Mouse (Mus musculus) liver, embryonic 11.5 days (tissue): ENCODE results near the gene G430095P16Rik. TPM values are rescaled to one million over a fixed set of nuclear protein-coding genes. Genes with fewer than 3 reads are reported as not detected.

Source experiments
- ATAC-seq: fragments of 200-750 bp; cut with Nextera tagmentation; replicated peaks from 2 replicates; pipeline ENCODE4 v1.8.0; 2017; ENCODE audit warnings: moderate number of reproducible peaks, mild to moderate bottlenecking, moderate TSS enrichment, moderate library complexity; ENCODE audit not compliant: low FRiP score
- DNase-seq: peaks from one replicate; pipeline ENCODE4 v3.0.0-alpha.2; 2017; ENCODE audit warnings: low spot score
- H3K27ac ChIP-seq: fragments of 300-500 bp; sonication (generic); 2 replicates; pipeline ENCODE4 v1.5.1; 2014; ENCODE audit warnings: mild to moderate bottlenecking, low read depth, low read length, control low read depth
- H3K27me3 ChIP-seq: fragments of 300-500 bp; sonication (generic); replicated peaks from 2 replicates; pipeline ENCODE4 v1.6.1; 2014; ENCODE audit warnings: low read length, mixed read lengths; ENCODE audit not compliant: control insufficient read depth, insufficient read depth
- H3K36me3 ChIP-seq: fragments of 300-500 bp; sonication (generic); 2 replicates; pipeline ENCODE4 v1.6.1; 2014; ENCODE audit warnings: mild to moderate bottlenecking, low read length, moderate library complexity, mixed read lengths; ENCODE audit not compliant: control insufficient read depth, insufficient read depth
- H3K4me1 ChIP-seq: fragments of 300-500 bp; sonication (generic); replicated peaks from 2 replicates; pipeline ENCODE4 v1.6.1; 2014; ENCODE audit warnings: low read length, mixed read lengths; ENCODE audit not compliant: control insufficient read depth, insufficient read depth
- H3K4me2 ChIP-seq: fragments of 300-500 bp; sonication (generic); 2 replicates; pipeline ENCODE4 v1.6.1; 2014; ENCODE audit warnings: mild to moderate bottlenecking, control low read depth, moderate library complexity
- H3K4me3 ChIP-seq: fragments of 300-500 bp; sonication (generic); 2 replicates; pipeline ENCODE4 v1.5.1; 2014; ENCODE audit warnings: low read depth, low read length, control low read depth
- H3K9ac ChIP-seq: fragments of 300-500 bp; sonication (generic); 2 replicates; pipeline ENCODE4 v1.6.1; 2014; ENCODE audit warnings: low read depth, low read length, control low read depth
- H3K9me3 ChIP-seq: fragments of 300-500 bp; sonication (generic); 2 replicates; pipeline ENCODE4 v1.6.1; 2016; ENCODE audit warnings: low read length, inconsistent platforms, mixed read lengths; ENCODE audit not compliant: control insufficient read depth
- WGBS: fragments of 180-500 bp; shearing (Covaris S2); extraction: QIAGEN DNeasy Blood & Tissue Kit; methylation state at CpG from one replicate; pipeline ENCODE4 v1.1.7; 2014; 5-methylcytosine and 5-hydroxymethylcytosine counted together
- polyA plus RNA-seq: library from polyadenylated mRNA; unstranded; fragments of >200 nt; fragmentation: Nextera tagmentation; extraction: Ambion mirVana; gene quantifications from 2 replicates; pipeline ENCODE4 v1.2.1, GENCODE M21; 2014

Gene G430095P16Rik
- 11.8 and 12.3 TPM in 2 replicates for polyA plus RNA-seq

DNA sequence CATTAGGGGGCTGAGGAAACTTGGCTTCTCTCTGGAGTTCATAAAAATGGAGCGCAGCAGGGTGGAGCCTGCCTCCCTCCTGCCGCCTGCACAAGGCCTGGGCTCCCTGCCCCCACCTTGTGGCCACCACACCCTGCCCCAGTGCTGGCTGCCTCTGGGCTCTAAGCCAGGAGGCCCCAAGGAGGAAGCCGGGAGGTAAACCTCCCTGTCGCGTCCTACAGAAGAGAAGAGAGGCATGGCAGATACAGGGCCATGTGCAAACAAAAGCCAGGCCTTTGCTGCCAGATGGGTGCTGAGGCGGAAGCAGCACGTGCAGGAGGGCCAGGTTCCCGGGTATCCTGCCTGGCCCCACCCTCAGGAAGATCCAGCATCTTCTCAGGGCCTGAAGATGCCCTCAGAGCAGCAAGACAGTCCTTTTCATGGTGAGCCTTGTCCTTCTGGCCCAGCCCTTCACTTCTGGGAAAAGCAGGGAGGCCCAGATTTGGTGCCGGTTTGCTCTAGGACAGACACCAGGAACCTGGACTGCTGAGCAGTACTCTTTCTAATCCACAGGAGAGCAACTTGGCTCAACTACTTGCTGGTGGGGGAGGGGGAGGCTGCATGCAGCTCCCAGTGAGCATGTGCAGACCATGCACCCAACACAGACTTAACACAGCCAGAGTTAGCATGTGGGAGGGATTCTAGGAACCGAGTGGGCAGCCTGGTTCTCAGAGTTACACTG is at the start of gene G430095P16Rik:
TSS of gene G430095P16Rik (plus strand) at position 158 of the 721 bp plus-strand sequence.
- Histone ChIP-seq H3K27me3 (peaks cover 12% of the 10 kb centered on the region), H3K27ac (peak within 1 kb of the TSS; percentile 91), H3K9me3 (no peaks in the 10 kb centered on the region), H3K4me3 (peak within 1 kb of the TSS; percentile 48), H3K4me2 (peak within 1 kb of the TSS; percentile 75), H3K36me3 (no peaks in the 10 kb centered on the region; the same call in 1 of the 2 replicates), H3K9ac (peak within 1 kb of the TSS; percentile 73), H3K4me1 (peaks cover 61% of the 10 kb centered on the region)
- no peak for DNase-seq
- ATAC-seq, result peak; percentile 89
- 10% methylated on average over 10 of the region's 10 CpGs for WGBS

DNA sequence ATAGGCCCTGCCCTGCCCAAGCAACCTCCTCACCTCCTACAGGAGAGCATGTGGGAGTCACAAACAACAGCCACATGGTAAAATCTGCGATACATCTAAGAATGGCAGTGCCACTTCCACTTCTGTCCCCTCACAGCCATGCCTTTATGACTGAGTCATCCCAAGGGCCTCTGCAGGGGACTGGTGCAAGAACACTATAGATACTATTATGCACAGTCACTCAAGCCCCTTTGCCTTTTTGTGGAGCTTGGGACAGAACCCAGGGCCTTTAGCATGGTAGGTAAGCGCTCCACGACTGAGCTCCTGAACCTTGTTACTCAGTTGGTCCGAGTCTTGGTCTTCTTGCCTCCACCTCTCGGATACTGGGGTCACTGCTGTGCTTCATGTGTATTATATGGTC is 45.5 kb upstream of the G430095P16Rik start:
- DNase-seq (no peak), ATAC-seq (no peak)
- Histone ChIP-seq H3K4me2 (no peak overlapping the region), H3K36me3 (peaks cover 29% of the 10 kb centered on the region), H3K27me3 (no peaks in the 10 kb centered on the region), H3K4me3 (no peak overlapping the region), H3K4me1 (0 out of 2 replicates have a peak, but pooled peaks cover 3% of the 10 kb centered on the region), H3K9ac (no peak overlapping the region), H3K27ac (no peak overlapping the region), H3K9me3 (no peaks in the 10 kb centered on the region)
- WGBS, result 85% methylated on average over 5 of the region's 5 CpGs

DNA sequence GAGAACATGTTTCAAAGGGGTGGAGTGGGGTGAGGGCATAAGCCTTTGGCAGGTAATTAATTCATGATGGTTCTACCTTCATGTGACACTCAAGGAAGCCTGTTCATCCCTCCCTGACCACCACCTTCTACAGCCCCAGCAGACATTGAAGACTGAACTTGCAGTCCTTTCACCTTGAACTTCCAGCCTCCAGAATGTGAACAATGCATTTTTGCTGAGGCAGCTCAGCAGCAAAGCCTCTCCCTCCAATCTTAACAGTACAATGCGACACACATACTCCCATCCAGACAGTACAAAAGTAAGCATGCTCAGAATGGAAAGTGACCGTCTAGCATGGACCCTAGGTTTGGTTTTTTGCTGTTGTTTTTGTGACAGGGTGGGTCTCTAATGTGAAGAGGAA is 41.3 kb upstream of the G430095P16Rik start:
- H3K4me1 ChIP-seq, result peaks cover 24% of the 10 kb centered on the region
- no peak overlapping the region for H3K9ac ChIP-seq
- DNase-seq, result no peak

GRCm38 (mm10) chr8:84682257-84682656 is 40.5 kb upstream of the G430095P16Rik start:
- peaks cover 24% of the 10 kb centered on the region for H3K4me1 ChIP-seq

More for the DNA sequence above, 41.3 kb upstream of the G430095P16Rik start:
- ATAC-seq, result no peak
- Histone ChIP-seq H3K36me3 (peaks cover 14% of the 10 kb centered on the region), H3K27me3 (no peaks in the 10 kb centered on the region), H3K9me3 (no peaks in the 10 kb centered on the region), H3K4me3 (no peak overlapping the region), H3K4me2 (no peak overlapping the region), H3K27ac (no peak overlapping the region)
- WGBS, result 82% methylated on average over 2 of the region's 2 CpGs

GRCm38 (mm10) chr8:84684537-84684936 is 38.3 kb upstream of the G430095P16Rik start:
- no peaks in the 10 kb centered on the region for H3K27me3 ChIP-seq
- H3K36me3 ChIP-seq, result peaks cover 12% of the 10 kb centered on the region
- H3K4me1 ChIP-seq, result peaks cover 30% of the 10 kb centered on the region
- no peaks in the 10 kb centered on the region for H3K9me3 ChIP-seq
- H3K9ac ChIP-seq, result no peak overlapping the region
- ATAC-seq, result no peak
- H3K4me2 ChIP-seq, result no peak overlapping the region; the same call in 1 of the 2 replicates
- 69% methylated on average over 3 of the region's 3 CpGs for WGBS
- H3K4me3 ChIP-seq, result no peak overlapping the region
- no peak overlapping the region for H3K27ac ChIP-seq
- no peak for DNase-seq

More at GRCm38 (mm10) chr8:84682257-84682656, 40.5 kb upstream of the G430095P16Rik start:
- WGBS, result 51% methylated on average over 2 of the region's 2 CpGs
- H3K4me2 ChIP-seq, result no peak overlapping the region
- ATAC-seq, result no peak
- H3K9me3 ChIP-seq, result no peaks in the 10 kb centered on the region
- H3K9ac ChIP-seq, result no peak overlapping the region
- H3K27me3 ChIP-seq, result no peaks in the 10 kb centered on the region
- H3K4me3 ChIP-seq, result no peak overlapping the region
- H3K27ac ChIP-seq, result no peak overlapping the region
- H3K36me3 ChIP-seq, result peaks cover 12% of the 10 kb centered on the region
- DNase-seq, result no peak

GRCm38 (mm10) chr8:84686191-84687002 is 36.4 kb upstream of the G430095P16Rik start, which contains the start of gene Trmt1:
Trmt1 (plus strand) TSS chr8:84686307.
- H3K9me3 ChIP-seq, result no peaks in the 10 kb centered on the region
- H3K9ac ChIP-seq, result peak within 1 kb of the TSS; percentile 99
- 11% methylated on average over 20 of the region's 20 CpGs for WGBS
- peak within 1 kb of the TSS; percentile 98 for H3K27ac ChIP-seq
- H3K4me1 ChIP-seq, result peaks cover 40% of the 10 kb centered on the region
- no peak for DNase-seq
- peak; percentile 5; the same call in 1 of the 2 replicates for ATAC-seq
- peaks cover 18% of the 10 kb centered on the region for H3K36me3 ChIP-seq
- H3K27me3 ChIP-seq, result no peaks in the 10 kb centered on the region
- H3K4me2 ChIP-seq, result peak within 1 kb of the TSS; percentile 93
- peak within 1 kb of the TSS; percentile 99 for H3K4me3 ChIP-seq

DNA sequence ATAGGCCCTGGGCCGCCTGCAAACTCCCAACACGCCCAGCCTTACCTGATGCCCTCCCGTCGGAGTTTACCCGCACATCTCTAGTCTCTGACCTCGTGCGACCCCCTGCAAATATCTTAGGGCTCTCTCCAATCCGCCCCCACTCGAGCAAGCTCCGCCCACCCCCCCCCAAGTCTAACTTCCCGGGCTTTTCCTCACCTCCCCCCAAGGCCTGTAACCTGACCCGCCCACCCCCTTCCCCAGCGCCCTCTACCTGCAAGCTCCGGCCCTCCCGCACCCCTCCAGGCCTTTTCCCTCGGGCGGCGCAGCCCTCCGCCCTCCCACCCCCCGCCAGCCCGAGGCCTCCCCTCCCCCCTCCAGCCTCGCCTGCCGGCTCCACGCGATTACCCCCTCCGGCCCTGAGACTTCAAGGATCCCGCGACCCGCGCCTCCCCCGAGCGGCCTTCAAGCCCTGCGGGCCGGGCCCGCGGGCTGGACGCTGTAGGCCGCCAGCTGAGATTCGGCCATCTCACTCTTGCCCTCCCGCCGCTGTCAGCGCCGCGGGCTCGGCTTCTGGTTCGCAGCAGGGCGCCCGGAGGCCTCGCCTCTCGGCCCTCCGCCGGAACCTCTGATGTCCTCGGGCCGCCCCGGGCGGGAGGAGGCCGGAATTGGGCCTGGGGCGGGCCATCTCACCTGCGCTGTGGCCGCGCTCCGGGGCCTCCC is 35.7 kb upstream of the G430095P16Rik start:
- Histone ChIP-seq H3K4me2 (peak overlapping the region; percentile 93), H3K27ac (peak overlapping the region; percentile 98), H3K9ac (peak overlapping the region; percentile 99), H3K4me3 (peak overlapping the region; percentile 99), H3K9me3 (no peaks in the 10 kb centered on the region), H3K36me3 (peaks cover 15% of the 10 kb centered on the region), H3K27me3 (no peaks in the 10 kb centered on the region), H3K4me1 (peaks cover 40% of the 10 kb centered on the region)
- WGBS, result under 1% methylated on average over 55 of the region's 62 CpGs
- peak; percentile 72 for DNase-seq
- ATAC-seq, result peak; percentile 39

- WGBS, result under 1% methylated on average over 32 of the region's 37 CpGs
- H3K36me3 ChIP-seq, result peaks cover 18% of the 10 kb centered on the region
- no peaks in the 10 kb centered on the region for H3K9me3 ChIP-seq
- H3K4me2 ChIP-seq, result peak within 1 kb of the TSS; percentile 93
- DNase-seq, result peak; percentile 86
- H3K27ac ChIP-seq, result peak within 1 kb of the TSS; percentile 98
- H3K4me1 ChIP-seq, result peaks cover 40% of the 10 kb centered on the region
- peak; percentile 82 for ATAC-seq
- H3K9ac ChIP-seq, result peak within 1 kb of the TSS; percentile 99
- peak within 1 kb of the TSS; percentile 99 for H3K4me3 ChIP-seq
- no peaks in the 10 kb centered on the region for H3K27me3 ChIP-seq
These were observed 35.1 kb upstream of the G430095P16Rik start, which contains the start of gene Nacc1 for GRCm38 (mm10) chr8:84687705-84688100. Nacc1 (minus strand) TSS chr8:84687862.
